Mouse (Mus musculus): Measurements from ENCODE around the gene Slc35f2. TPM values are rescaled to one million over a fixed set of nuclear protein-coding genes. Genes with fewer than 3 reads are reported as not detected.

The Slc35f2 gene
- not detected for total RNA-seq (2021)
- long read RNA-seq, experiment 1: 0 reads
- long read RNA-seq, experiment 2: 0 reads

GRCm38 (mm10) chr9:53771344-53772021 is at the start of gene Slc35f2:
Gene Slc35f2, plus strand, starts transcription at chr9:53771538.
- no peak for DNase-seq

GRCm38 (mm10) chr9:53740829-53741404 is 30.4 kb upstream of the Slc35f2 start:
- no peak for DNase-seq

GRCm38 (mm10) chr9:53750411-53750810 is 20.9 kb upstream of the Slc35f2 start:
- no peak for DNase-seq

- DNase-seq: no peak
These were observed 20.4 kb upstream of the Slc35f2 start for GRCm38 (mm10) chr9:53750899-53751298.

- DNase-seq: no peak
These were observed 16.5 kb upstream of the Slc35f2 start for GRCm38 (mm10) chr9:53754801-53755200.

- DNase-seq: no peak
These were observed 13.2 kb upstream of the Slc35f2 start for GRCm38 (mm10) chr9:53758142-53758541.

- no peak for DNase-seq
These were observed 6.6 kb upstream of the Slc35f2 start for GRCm38 (mm10) chr9:53764697-53765096.

GRCm38 (mm10) chr9:53768486-53768885 is 2.9 kb upstream of the Slc35f2 start:
- no peak for DNase-seq

- DNase-seq: no peak
These were observed 481 bp upstream of the Slc35f2 start for GRCm38 (mm10) chr9:53770771-53771343.

- DNase-seq: no peak
These were observed 803 bp downstream of the Slc35f2 start for GRCm38 (mm10) chr9:53772121-53772561.

- DNase-seq: no peak
These were observed 4.2 kb downstream of the Slc35f2 start for GRCm38 (mm10) chr9:53775511-53775910.

- DNase-seq: no peak
These were observed 15.4 kb downstream of the Slc35f2 start for GRCm38 (mm10) chr9:53786561-53787407.

- no peak for DNase-seq
These were observed 22.5 kb downstream of the Slc35f2 start for GRCm38 (mm10) chr9:53793830-53794330.

- DNase-seq: no peak
These were observed 23.2 kb downstream of the Slc35f2 start for GRCm38 (mm10) chr9:53794490-53794889.

GRCm38 (mm10) chr9:53795351-53795750 is 24.0 kb downstream of the Slc35f2 start:
- no peak for DNase-seq

GRCm38 (mm10) chr9:53796386-53796785 is 25.0 kb downstream of the Slc35f2 start:
- DNase-seq: no peak

- no peak for DNase-seq
These were observed 25.8 kb downstream of the Slc35f2 start for GRCm38 (mm10) chr9:53797141-53797540.

GRCm38 (mm10) chr9:53802921-53803320 is 31.6 kb downstream of the Slc35f2 start:
- no peak for DNase-seq

- no peak for DNase-seq
These were observed 35.3 kb downstream of the Slc35f2 start for GRCm38 (mm10) chr9:53806496-53807086.

GRCm38 (mm10) chr9:53813418-53813817 is 42.1 kb downstream of the Slc35f2 start:
- no peak for DNase-seq

- no peak for DNase-seq
These were observed 47.4 kb downstream of the Slc35f2 start for GRCm38 (mm10) chr9:53818760-53819159.

GRCm38 (mm10) chr9:53825318-53825717 is 54.0 kb downstream of the Slc35f2 start:
- no peak for DNase-seq

Measured in gastrocnemius, postnatal 25 days (tissue).